Mouse (Mus musculus) v-Abl transformed pro-B cells (cell line): ENCODE measurements around the gene Abhd11.

Source experiments
- in situ Hi-C, 2 experiments: fragments of 400-800 bp; cut with MboI; formaldehyde crosslinking; loops; one replicate each; pipeline ENCODE4 v1.15.1; 2025; ENCODE audit not compliant: unreplicated experiment in 2 of 2

Gene Abhd11

GRCm38 (mm10) chr5:134983771-134984170 lies 25.2 kb upstream of the Abhd11 start:
- in situ Hi-C loops = no loop called here

GRCm38 (mm10) chr5:134985633-134986297 lies 23.2 kb upstream of the Abhd11 start, which contains the start of gene Cldn3:
TSS of gene Cldn3 (plus strand) at chr5:134986214.
- in situ Hi-C loops = no loop called here

GRCm38 (mm10) chr5:134986298-134987268 lies 22.4 kb upstream of the Abhd11 start:
- in situ Hi-C loops = no loop called here

- in situ Hi-C loops = no loop called here
Observed at GRCm38 (mm10) chr5:134989166-134989565, 19.8 kb upstream of the Abhd11 start.

GRCm38 (mm10) chr5:134989741-134990140 lies 19.2 kb upstream of the Abhd11 start:
- in situ Hi-C loops = no loop called here

GRCm38 (mm10) chr5:134992566-134992965 lies 16.4 kb upstream of the Abhd11 start:
- in situ Hi-C loops = no loop called here

GRCm38 (mm10) chr5:134998359-134998758 lies 10.6 kb upstream of the Abhd11 start:
- in situ Hi-C loops = no loop called here

GRCm38 (mm10) chr5:134999797-135000196 lies 9.2 kb upstream of the Abhd11 start:
- in situ Hi-C loops = no loop called here

- in situ Hi-C loops = no loop called here
Observed at GRCm38 (mm10) chr5:135000751-135001150, 8.2 kb upstream of the Abhd11 start.

- in situ Hi-C loops = no loop called here
Observed at GRCm38 (mm10) chr5:135001309-135001708, 7.6 kb upstream of the Abhd11 start.

GRCm38 (mm10) chr5:135002151-135002550 lies 6.8 kb upstream of the Abhd11 start:
- in situ Hi-C loops = no loop called here

- in situ Hi-C loops = no loop called here
Observed at GRCm38 (mm10) chr5:135007802-135008571, 965 bp upstream of the Abhd11 start.

- in situ Hi-C loops = loop anchor here in 1 of 2 experiments (5.0 kb wide), 1 partner anchor 178 kb away; the partner anchor contains the start of gene Baz1b
Observed at GRCm38 (mm10) chr5:135009590-135010319, 803 bp downstream of the Abhd11 start.

- in situ Hi-C loops = loop anchor here in 1 of 2 experiments (5.0 kb wide), 1 partner anchor 177 kb away; the partner anchor contains the start of gene Baz1b
Observed at GRCm38 (mm10) chr5:135010320-135010709, 1.4 kb downstream of the Abhd11 start.

- in situ Hi-C loops = loop anchor here in 1 of 2 experiments (5.0 kb wide), 1 partner anchor 176 kb away; the partner anchor contains the start of gene Baz1b
Observed at GRCm38 (mm10) chr5:135010841-135011743, 2.1 kb downstream of the Abhd11 start.

- in situ Hi-C loops = loop anchor here in 1 of 2 experiments (5.0 kb wide), 1 partner anchor 175 kb away; the partner anchor contains the start of gene Baz1b
Observed at GRCm38 (mm10) chr5:135011809-135012613, 3.1 kb downstream of the Abhd11 start.

- in situ Hi-C loops = loop anchor here in 1 of 2 experiments (5.0 kb wide), 1 partner anchor 174 kb away; the partner anchor contains the start of gene Baz1b
Observed at GRCm38 (mm10) chr5:135012671-135013441, 3.9 kb downstream of the Abhd11 start.
